Mouse (Mus musculus) spleen, postnatal 4 days (tissue): ENCODE measurements around the gene Madcam1.
A peak's percentile ranks its signal among the peaks of the same experiment; 100 is the strongest.

ENCODE experiments used
- DNase-seq, 2 experiments: peaks; one replicate each; pipeline ENCODE4 v3.0.0; 2022; ENCODE audit warnings: low spot score in 2 of 2

Madcam1 gene

GRCm38 (mm10) chr10:79668076-79668475 is 3.7 kb downstream of the Madcam1 start:
- DNase-seq: no peak

GRCm38 (mm10) chr10:79668771-79669575 is 4.6 kb downstream of the Madcam1 start, which contains the start of gene Tpgs1:
TSS of gene Tpgs1 (plus strand) at chr10:79669369.
- DNase-seq: peak; percentile 82 to 92

- DNase-seq: peak; percentile 66 to 86
These were observed 5.3 kb downstream of the Madcam1 start for GRCm38 (mm10) chr10:79669576-79670057.

GRCm38 (mm10) chr10:79670071-79670888 is 5.9 kb downstream of the Madcam1 start:
- no peak for DNase-seq

GRCm38 (mm10) chr10:79671396-79672087 is 7.2 kb downstream of the Madcam1 start:
- no peak for DNase-seq

GRCm38 (mm10) chr10:79672088-79672455 is 7.7 kb downstream of the Madcam1 start:
- no peak for DNase-seq

- DNase-seq: no peak
These were observed 8.7 kb downstream of the Madcam1 start for GRCm38 (mm10) chr10:79673054-79673453.

GRCm38 (mm10) chr10:79675346-79676035 is 11.1 kb downstream of the Madcam1 start:
- DNase-seq: no peak

- DNase-seq: peak in 1 of 2 experiments; percentile 72
These were observed 16.5 kb downstream of the Madcam1 start for GRCm38 (mm10) chr10:79680606-79681495.

GRCm38 (mm10) chr10:79681591-79682245 is 17.4 kb downstream of the Madcam1 start, which contains the start of gene Cdc34:
TSS of gene Cdc34 (plus strand) at chr10:79682195.
- peak; percentile 98 to 100 for DNase-seq

- peak; percentile 49 to 75 for DNase-seq
These were observed 18.2 kb downstream of the Madcam1 start for GRCm38 (mm10) chr10:79682551-79682915.

GRCm38 (mm10) chr10:79682916-79683582 is 18.7 kb downstream of the Madcam1 start:
- peak; percentile 70 to 86 for DNase-seq

GRCm38 (mm10) chr10:79683726-79684640 is 19.6 kb downstream of the Madcam1 start:
- no peak for DNase-seq

GRCm38 (mm10) chr10:79684770-79685600 is 20.6 kb downstream of the Madcam1 start:
- peak in 1 of 2 experiments; percentile 61 for DNase-seq

GRCm38 (mm10) chr10:79686219-79686618 is 21.9 kb downstream of the Madcam1 start:
- DNase-seq: no peak

GRCm38 (mm10) chr10:79686691-79687090 is 22.3 kb downstream of the Madcam1 start:
- DNase-seq: no peak

- DNase-seq: no peak
These were observed 23.2 kb downstream of the Madcam1 start for GRCm38 (mm10) chr10:79687513-79687912.
